ENCODE assay signal across 27 mouse cellular contexts in genomic region chr17:64597770-64598169, GRCm38 (mm10). TPM values are rescaled to one million over a fixed set of nuclear protein-coding genes. Genes with fewer than 3 reads are reported as not detected.
A peak's percentile ranks its signal among the peaks of the same experiment; 100 is the strongest.
DNase-seq lines count a peak whose midpoint lies in the region; ATAC-seq and TF ChIP-seq lines count a peak whose summit lies in the region.
"Had no signal": no experiment of that assay in that cellular context is flagged by ENCODE, and none has a peak within 500 bp of the region (broad histone marks: within the 10 kb centered on the region; RNA-seq: fewer than 3 reads in every experiment).

No protein-coding gene starts in this region.

- TF ChIP-seq EP300 in stomach, postnatal 0 days (optimal IDR thresholded peaks at IDR 0.05) = no peak

- 88% methylated on average over 9 of the region's 9 CpGs for WGBS in intestine, postnatal 0 days
- 85% methylated on average over 9 of the region's 9 CpGs for WGBS in intestine, embryonic 16.5 days
- WGBS in stomach, postnatal 0 days = 88% methylated on average over 9 of the region's 9 CpGs

- H3K27ac ChIP-seq in intestine, postnatal 0 days (ENCODE audit: low read depth, low read length) = no peak overlapping the region
- H3K27ac ChIP-seq in intestine, embryonic 16.5 days (ENCODE audit: low read length) = no peak overlapping the region
- no peak overlapping the region for H3K27ac ChIP-seq in testis, adult 2 months (ENCODE audit: control insufficient read depth, insufficient read depth, low read depth, low read length)
- H3K27ac ChIP-seq in stomach, postnatal 0 days (replicated peaks) = no peak overlapping the region
- H3K27ac ChIP-seq: forebrain, embryonic 10.5 days; heart, embryonic 10.5 days; hindbrain, embryonic 14.5 days; intestine, embryonic 15.5 days; limb, embryonic 12.5 days; liver, embryonic 12.5 days; neural tube, embryonic 13.5 days had no signal

- no peak for ATAC-seq in intestine, postnatal 0 days
- no peak for ATAC-seq in intestine, embryonic 16.5 days
- no peak for ATAC-seq in Patski
- no peak for ATAC-seq in stomach, postnatal 0 days (ENCODE audit: low FRiP score, low TSS enrichment)
- ATAC-seq: intestine, embryonic 15.5 days; liver, embryonic 12.5 days had no signal

- H3K27me3 ChIP-seq in intestine, postnatal 0 days (replicated peaks; ENCODE audit: control insufficient read depth, insufficient read depth, low read length) = no peaks in the 10 kb centered on the region
- H3K27me3 ChIP-seq in intestine, embryonic 16.5 days (replicated peaks; ENCODE audit: control insufficient read depth, insufficient read depth, low read length) = no peaks in the 10 kb centered on the region
- H3K27me3 ChIP-seq in testis, adult 2 months (ENCODE audit: control insufficient read depth, insufficient read depth, low read length) = no peaks in the 10 kb centered on the region
- peaks cover 3% of the 10 kb centered on the region for H3K27me3 ChIP-seq in Patski
- no peaks in the 10 kb centered on the region for H3K27me3 ChIP-seq in stomach, postnatal 0 days (ENCODE audit: control insufficient read depth, insufficient read depth, low read length)
- H3K27me3 ChIP-seq: intestine, embryonic 15.5 days; limb, embryonic 12.5 days; neural tube, embryonic 13.5 days had no signal

- peak; percentile 36; the same call in 1 of the 2 replicates for TF ChIP-seq CTCF in intestine, postnatal 0 days (IDR thresholded peaks at IDR 0.05; ENCODE audit: low read depth)
- no peak for TF ChIP-seq CTCF in testis, adult 2 months (IDR thresholded peaks at IDR 0.05; ENCODE audit: control insufficient read depth, insufficient read depth, insufficient replicate concordance, low read depth, low read length)
- TF ChIP-seq CTCF in Patski (IDR thresholded peaks at IDR 0.05) = peak; percentile 36
- peak; percentile 35; the same call in 1 of the 2 replicates for TF ChIP-seq CTCF in stomach, postnatal 0 days (IDR thresholded peaks at IDR 0.05; ENCODE audit: low read depth)

- no peak overlapping the region for H3K4me2 ChIP-seq in intestine, postnatal 0 days (replicated peaks; ENCODE audit: low read depth)
- H3K4me2 ChIP-seq in intestine, embryonic 16.5 days (ENCODE audit: low read depth, low read length) = no peak overlapping the region
- H3K4me2 ChIP-seq in stomach, postnatal 0 days (replicated peaks; ENCODE audit: low read depth) = no peak overlapping the region
- H3K4me2 ChIP-seq: hindbrain, embryonic 14.5 days; intestine, embryonic 15.5 days; limb, embryonic 12.5 days; liver, embryonic 12.5 days; neural tube, embryonic 13.5 days had no signal

- in situ Hi-C loops in Patski (cut with MboI; ENCODE audit: low pct_unique_long_range_greater_than_20kb) = loop anchor here (25.0 kb wide), 1 partner anchor 1035 kb away; no protein-coding TSS in a partner anchor

- no peaks in the 10 kb centered on the region for H3K9me3 ChIP-seq in intestine, postnatal 0 days (ENCODE audit: control insufficient read depth)
- no peaks in the 10 kb centered on the region for H3K9me3 ChIP-seq in intestine, embryonic 16.5 days (ENCODE audit: control insufficient read depth, low read length)
- H3K9me3 ChIP-seq in stomach, postnatal 0 days (ENCODE audit: control insufficient read depth, low read length) = no peaks in the 10 kb centered on the region
- H3K9me3 ChIP-seq: forebrain, embryonic 10.5 days; heart, embryonic 10.5 days; intestine, embryonic 15.5 days; limb, embryonic 12.5 days; liver, embryonic 12.5 days; neural tube, embryonic 13.5 days had no signal

- H3K4me1 ChIP-seq in intestine, postnatal 0 days (replicated peaks; ENCODE audit: control insufficient read depth, insufficient read depth, low read length) = no peaks in the 10 kb centered on the region
- H3K4me1 ChIP-seq in intestine, embryonic 16.5 days (ENCODE audit: control insufficient read depth, insufficient read depth, low read length) = peaks cover 3% of the 10 kb centered on the region
- H3K4me1 ChIP-seq in testis, adult 2 months (ENCODE audit: control insufficient read depth, insufficient read depth, low read length) = peaks cover 19% of the 10 kb centered on the region
- no peaks in the 10 kb centered on the region for H3K4me1 ChIP-seq in stomach, postnatal 0 days (replicated peaks; ENCODE audit: control insufficient read depth, insufficient read depth)
- H3K4me1 ChIP-seq: intestine, embryonic 15.5 days had no signal

- H3K36me3 ChIP-seq in intestine, postnatal 0 days (ENCODE audit: control insufficient read depth, insufficient read depth) = no peaks in the 10 kb centered on the region
- H3K36me3 ChIP-seq in intestine, embryonic 16.5 days (ENCODE audit: control insufficient read depth, insufficient read depth, low read length) = no peaks in the 10 kb centered on the region
- H3K36me3 ChIP-seq in testis, adult 2 months (ENCODE audit: control insufficient read depth, insufficient read depth, low read length) = no peaks in the 10 kb centered on the region
- no peaks in the 10 kb centered on the region for H3K36me3 ChIP-seq in stomach, postnatal 0 days (ENCODE audit: control insufficient read depth, insufficient read depth, low read length)
- H3K36me3 ChIP-seq: forebrain, embryonic 10.5 days; heart, embryonic 10.5 days; intestine, embryonic 15.5 days; limb, embryonic 12.5 days; liver, embryonic 12.5 days; neural tube, embryonic 13.5 days had no signal

- no peak overlapping the region for H3K9ac ChIP-seq in intestine, postnatal 0 days (ENCODE audit: low read depth, low read length)
- H3K9ac ChIP-seq in intestine, embryonic 16.5 days (ENCODE audit: low read depth, low read length) = no peak overlapping the region
- no peak overlapping the region for H3K9ac ChIP-seq in stomach, postnatal 0 days (ENCODE audit: low read length)
- H3K9ac ChIP-seq: hindbrain, embryonic 14.5 days; intestine, embryonic 15.5 days; limb, embryonic 12.5 days; liver, embryonic 12.5 days; neural tube, embryonic 13.5 days had no signal

- DNase-seq in testis, postnatal 10 days (ENCODE audit: low spot score) = no peak
- no peak for DNase-seq in Patski (ENCODE audit: low read depth, low spot score)
- DNase-seq in stomach, postnatal 0 days (ENCODE audit: low spot score) = no peak
- DNase-seq in thymus, postnatal 25 days = no peak
- DNase-seq in thymus, postnatal 4 days = no peak
- DNase-seq: adrenal gland, postnatal 36 days; cerebellum, adult 11 months; cerebellum, postnatal 10 days; gastrocnemius, postnatal 36 days; heart, postnatal 4 days; lung, adult 2 months; lung, postnatal 4 days; midbrain, embryonic 14.5 days; retina, postnatal 1 day; right cerebral cortex, postnatal 25 days; spleen, adult 18-20 months had no signal

- CTCF ChIA-PET in Patski (lab: Charles Lee) = no interaction called here

- no peak for TF ChIP-seq POLR2A in testis, adult 2 months (IDR thresholded peaks at IDR 0.05; ENCODE audit: control insufficient read depth, low read depth, low read length)

- POLR2A ChIA-PET in Patski (lab: Charles Lee) = no interaction called here

- H3K4me3 ChIP-seq in intestine, postnatal 0 days (ENCODE audit: low read depth, low read length) = no peak overlapping the region
- H3K4me3 ChIP-seq in intestine, embryonic 16.5 days (ENCODE audit: low read length) = no peak overlapping the region
- peak overlapping the region; percentile 24; the same call in 1 of the 2 replicates for H3K4me3 ChIP-seq in testis, adult 2 months (ENCODE audit: control insufficient read depth, low read depth, low read length)
- H3K4me3 ChIP-seq in stomach, postnatal 0 days (ENCODE audit: low read depth, low read length) = no peak overlapping the region
- H3K4me3 ChIP-seq: forebrain, embryonic 10.5 days; heart, embryonic 10.5 days; intestine, embryonic 15.5 days; limb, embryonic 12.5 days; liver, embryonic 12.5 days; myocyte; neural tube, embryonic 13.5 days had no signal

RNA-seq across cellular contexts. Expression of gene Man2a1, which starts 2.8 kb away (rescaled TPM):
- 7.2 and 8.7 TPM in 2 replicates for polyA plus RNA-seq in intestine, postnatal 0 days (2015; fragmentation: Nextera tagmentation; extraction: Ambion mirVana)
- 8.4 and 9.1 TPM in 2 replicates for polyA plus RNA-seq in intestine, embryonic 16.5 days (2015; fragmentation: Nextera tagmentation; extraction: Ambion mirVana)
- 21.6 and 28.4 TPM in 2 replicates for polyA plus RNA-seq in testis, adult 2 months (2012; rRNA removed)
- polyA plus RNA-seq in Patski (2021) = 54.9 TPM
- 8.2 and 9.3 TPM in 2 replicates for polyA plus RNA-seq in stomach, postnatal 0 days (2015; fragmentation: Nextera tagmentation; extraction: Ambion mirVana)
